Mouse (Mus musculus) liver, postnatal 0 days (tissue): ENCODE results near the gene Tm9sf3.

ENCODE experiments used
- CTCF ChIP-seq: sonication (generic); IDR thresholded peaks from 2 replicates; pipeline ENCODE4 v1.5.1; 2016; ENCODE audit warnings: antibody characterized with exemption, low read depth
- EP300 ChIP-seq: IDR thresholded peaks from 2 replicates; pipeline ENCODE4 v1.6.1; 2016; ENCODE audit warnings: antibody characterized with exemption, low read depth, mild to moderate bottlenecking

DNA sequence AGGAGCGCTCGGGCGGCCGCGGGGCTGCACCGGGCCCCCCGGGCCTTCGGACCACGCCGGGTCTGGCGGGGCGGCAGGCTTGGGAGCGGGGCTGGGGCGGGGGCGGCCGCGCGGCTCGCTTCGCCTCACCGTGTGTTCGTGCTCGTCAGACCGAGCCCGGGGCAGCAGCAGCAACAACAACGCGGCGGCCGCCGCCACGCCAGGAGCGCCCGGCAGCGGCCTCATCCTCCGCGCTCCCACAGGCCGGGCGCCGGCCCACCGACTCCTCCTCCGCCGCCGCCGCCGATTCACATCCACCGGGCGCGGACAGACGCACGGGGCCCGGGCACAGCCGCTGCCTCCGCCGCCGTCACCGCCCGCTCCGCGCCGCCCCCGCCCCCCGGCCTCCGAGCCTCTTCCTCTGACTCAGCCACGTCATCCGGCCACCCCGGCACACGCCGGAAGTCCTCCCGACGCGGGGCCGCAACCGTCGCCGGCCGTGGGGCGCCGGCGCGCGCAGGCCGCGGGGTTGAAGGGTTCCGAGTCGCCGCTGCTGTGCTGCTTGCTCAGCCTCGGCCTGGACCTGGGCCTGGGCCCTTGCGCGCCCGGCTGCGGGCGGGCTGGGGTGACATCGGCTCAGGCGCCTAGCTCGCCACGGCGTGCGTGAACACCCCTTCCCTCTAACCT, at the start of gene Tm9sf3:
- TF ChIP-seq CTCF (no peak), EP300 (no peak)
